Mouse (Mus musculus) right cerebral cortex, postnatal 10 days (tissue): ENCODE results near the gene Mef2d.
A peak's percentile ranks its signal among the peaks of the same experiment; 100 is the strongest.

ENCODE experiments used
- DNase-seq, 2 experiments: peaks; one replicate each; pipeline ENCODE4 v3.0.0; 2021; ENCODE audit warnings: low spot score in 2 of 2

Mef2d gene

GRCm38 (mm10) chr3:88207451-88208100 lies 65.4 kb downstream of the Mef2d start:
- peak; percentile 62 to 68 for DNase-seq

GRCm38 (mm10) chr3:88208226-88208720 lies 66.1 kb downstream of the Mef2d start:
- peak in 1 of 2 experiments; percentile 39 for DNase-seq

GRCm38 (mm10) chr3:88209306-88209705 lies 67.1 kb downstream of the Mef2d start:
- peak in 1 of 2 experiments; percentile 26 for DNase-seq

GRCm38 (mm10) chr3:88210121-88210520 lies 67.9 kb downstream of the Mef2d start:
- DNase-seq = no peak

DNA sequence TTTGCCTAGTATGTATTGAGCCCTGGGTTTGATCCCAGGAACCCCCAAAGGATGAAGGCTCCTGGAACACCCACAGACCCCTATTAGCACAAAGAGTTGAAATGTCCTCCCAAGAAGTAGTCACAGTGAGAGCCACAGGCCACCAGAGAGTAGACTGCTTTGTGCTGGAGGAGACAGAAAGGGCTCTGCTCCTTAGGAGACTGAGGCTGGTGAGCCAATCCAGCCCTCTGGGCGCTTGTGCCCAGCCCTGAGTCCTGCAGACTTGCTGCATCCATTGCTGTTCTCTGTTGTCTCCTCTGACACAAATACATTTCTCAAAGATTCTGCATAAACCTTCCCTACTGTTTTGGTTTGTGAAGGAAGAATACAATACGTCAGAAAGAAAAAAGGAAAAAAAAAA lies 68.7 kb downstream of the Mef2d start:
- no peak for DNase-seq

GRCm38 (mm10) chr3:88212356-88212755 lies 70.2 kb downstream of the Mef2d start:
- DNase-seq = peak in 1 of 2 experiments; percentile 34

GRCm38 (mm10) chr3:88213019-88213418 lies 70.8 kb downstream of the Mef2d start:
- DNase-seq = peak in 1 of 2 experiments; percentile 37

- peak; percentile 90 to 93 for DNase-seq
Observed at GRCm38 (mm10) chr3:88214197-88214938, 72.2 kb downstream of the Mef2d start.

DNA sequence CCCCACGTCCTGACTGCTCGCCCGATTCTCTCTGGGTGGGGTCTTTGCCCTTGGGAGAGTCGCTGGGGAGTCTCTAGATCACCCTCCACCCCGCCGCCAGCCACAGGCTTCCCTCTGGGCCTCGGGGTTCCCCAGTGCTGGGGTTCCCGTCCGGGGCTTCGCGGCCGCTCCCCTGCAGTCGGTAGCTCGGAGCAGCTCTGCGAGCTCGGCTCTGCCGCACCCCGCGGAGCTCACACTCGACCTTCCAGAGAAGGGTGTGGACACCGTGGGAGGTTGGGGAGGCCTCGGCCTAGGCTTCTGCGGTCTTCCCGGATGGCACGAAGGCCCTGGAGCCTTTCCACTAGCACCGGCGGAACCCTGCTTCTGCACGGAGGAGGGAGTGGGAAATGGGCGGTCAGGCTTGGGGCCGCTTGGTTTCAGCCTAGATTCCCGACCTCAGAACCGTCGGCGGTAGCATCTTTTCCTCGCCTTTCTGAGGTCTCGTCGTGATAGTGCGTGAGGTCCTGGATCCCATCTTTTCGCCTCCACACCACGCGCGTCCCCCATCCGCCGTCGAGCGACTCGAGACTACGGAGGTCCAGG lies 72.9 kb downstream of the Mef2d start:
- no peak for DNase-seq

DNA sequence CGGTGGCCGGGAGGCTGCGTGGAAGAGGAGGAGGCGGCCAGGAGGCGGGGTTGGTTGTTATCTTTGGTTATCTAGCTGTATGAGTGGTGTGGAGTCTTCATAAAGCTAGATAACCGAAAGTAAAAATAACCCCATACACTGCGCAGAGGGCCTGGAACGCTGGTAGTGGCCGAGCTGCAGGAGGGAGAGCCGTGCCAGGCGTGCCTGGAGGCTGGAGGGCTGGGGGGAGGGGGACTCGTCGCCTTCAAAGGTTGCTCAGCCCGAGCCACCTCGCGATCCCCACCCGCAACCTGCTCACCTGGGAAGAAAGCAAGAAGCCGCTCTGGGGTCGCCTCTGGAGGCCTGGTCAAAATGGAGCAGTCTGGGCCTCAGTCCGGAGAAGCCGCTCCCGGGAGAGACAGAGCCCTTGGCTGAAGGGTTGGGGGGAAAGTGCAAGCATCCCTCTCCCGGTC lies 73.4 kb downstream of the Mef2d start:
- peak in 1 of 2 experiments; percentile 53 for DNase-seq

- no peak for DNase-seq
Observed at GRCm38 (mm10) chr3:88216116-88216515, 73.9 kb downstream of the Mef2d start.

DNA sequence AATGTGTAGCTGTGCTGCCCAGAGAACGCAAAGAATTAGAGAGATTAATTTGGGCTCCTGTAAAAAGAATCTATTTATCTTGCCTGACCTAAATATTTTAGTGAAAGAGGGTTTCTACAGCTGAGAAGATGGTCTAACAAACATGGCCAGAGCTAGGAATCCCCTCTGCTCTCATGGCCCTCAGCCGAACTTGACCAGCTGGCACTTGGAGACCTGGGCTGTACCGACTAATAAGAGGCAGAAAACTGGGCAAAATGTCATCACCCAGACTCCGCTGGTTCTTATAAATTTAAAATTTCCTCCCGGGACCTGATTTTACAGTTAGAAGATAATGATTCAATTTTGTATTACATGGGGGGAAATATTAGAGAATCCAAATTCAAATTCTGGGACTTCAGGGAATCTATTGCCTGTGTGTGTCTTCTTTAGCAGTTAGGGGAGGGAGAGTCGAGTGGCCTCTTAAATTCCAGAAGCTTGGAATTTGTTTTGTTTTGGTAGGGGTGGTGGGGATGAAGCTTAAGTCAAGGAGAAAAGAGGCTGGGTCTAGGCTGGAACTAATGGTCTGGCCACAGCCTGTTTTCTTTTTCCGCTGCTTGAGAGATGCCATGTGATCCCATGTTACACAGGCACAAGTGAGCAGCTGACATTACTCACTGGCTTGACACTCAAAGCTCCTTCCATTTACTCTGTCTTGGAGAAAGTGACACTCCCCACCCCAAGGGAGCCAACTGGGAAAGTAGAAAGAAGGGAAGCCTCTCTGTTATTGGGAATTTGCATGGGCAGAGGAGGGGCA lies 74.6 kb downstream of the Mef2d start:
- DNase-seq = no peak

GRCm38 (mm10) chr3:88217679-88218078 lies 75.5 kb downstream of the Mef2d start:
- DNase-seq = no peak

- DNase-seq = peak in 1 of 2 experiments; percentile 55
Observed at GRCm38 (mm10) chr3:88219940-88220339, 77.8 kb downstream of the Mef2d start.

DNA sequence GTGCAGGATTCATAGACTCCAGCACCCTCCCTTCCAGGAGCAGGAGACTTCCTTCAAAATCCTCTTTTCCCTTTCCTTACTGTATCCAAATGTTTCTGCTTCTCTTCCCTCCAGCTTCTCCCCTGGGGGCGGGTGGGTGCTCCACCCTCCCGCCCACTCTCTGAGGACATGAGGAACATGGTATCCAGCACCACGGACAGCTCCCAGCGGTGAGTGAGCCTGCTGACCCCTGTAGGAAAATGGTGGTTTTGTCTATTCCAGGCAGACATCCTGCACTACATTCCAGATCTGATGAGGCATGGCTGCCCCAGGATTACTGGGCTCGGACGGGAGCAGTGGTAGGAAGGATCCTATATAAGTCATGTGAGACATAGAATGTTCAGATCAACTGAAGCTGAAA lies 78.7 kb downstream of the Mef2d start:
- peak in 1 of 2 experiments; percentile 55 for DNase-seq
